Mouse (Mus musculus): ENCODE results near the gene Klhdc4. TPM values are rescaled to one million over a fixed set of nuclear protein-coding genes. Genes with fewer than 3 reads are reported as not detected.
A peak's percentile ranks its signal among the peaks of the same experiment; 100 is the strongest.

The Klhdc4 gene
- 25.7 and 32.3 TPM in 2 replicates for total RNA-seq (2017)

- ATAC-seq (replicated peaks in 1 of 2; ENCODE audit: insufficient read depth in 1 of 2, low FRiP score in 2 of 2, low TSS enrichment in 1 of 2, low read depth in 1 of 2, poor library complexity in 2 of 2, severe bottlenecking in 2 of 2): peak; percentile 96 to 98
These were observed at the start of gene Klhdc4 for GRCm38 (mm10) chr8:121829048-121829776. Gene Klhdc4 (minus strand): TSS chr8:121829569.

GRCm38 (mm10) chr8:121877828-121878480 is 48.6 kb upstream of the Klhdc4 start:
- ATAC-seq (replicated peaks in 1 of 2; ENCODE audit: insufficient read depth in 1 of 2, low FRiP score in 2 of 2, low TSS enrichment in 1 of 2, low read depth in 1 of 2, poor library complexity in 2 of 2, severe bottlenecking in 2 of 2): no peak

- ATAC-seq (replicated peaks in 1 of 2; ENCODE audit: insufficient read depth in 1 of 2, low FRiP score in 2 of 2, low TSS enrichment in 1 of 2, low read depth in 1 of 2, poor library complexity in 2 of 2, severe bottlenecking in 2 of 2): peak; percentile 49 to 53; a peak in 3 of 4 replicates
These were observed 47.8 kb upstream of the Klhdc4 start for GRCm38 (mm10) chr8:121877212-121877611.

GRCm38 (mm10) chr8:121875517-121875916 is 46.1 kb upstream of the Klhdc4 start:
- no peak for ATAC-seq (replicated peaks in 1 of 2; ENCODE audit: insufficient read depth in 1 of 2, low FRiP score in 2 of 2, low TSS enrichment in 1 of 2, low read depth in 1 of 2, poor library complexity in 2 of 2, severe bottlenecking in 2 of 2)

DNA sequence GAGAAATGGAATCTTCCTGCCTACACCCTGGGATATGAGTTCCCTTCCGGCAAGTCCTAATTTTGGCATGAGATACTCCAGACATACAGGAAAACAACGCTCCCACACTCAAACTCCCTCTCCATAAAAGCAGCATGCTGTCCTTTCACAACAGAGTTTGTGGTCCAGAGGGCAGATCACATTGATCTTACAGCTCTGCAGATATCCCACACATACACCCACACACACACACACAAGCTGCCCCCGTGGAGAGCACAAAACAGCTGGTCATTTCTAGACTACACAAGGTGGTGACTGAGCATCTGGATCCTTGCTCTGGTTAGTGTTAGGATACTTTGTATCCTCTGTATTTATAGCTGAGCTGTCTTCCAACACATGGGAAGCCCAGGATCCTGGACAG is 45.7 kb upstream of the Klhdc4 start:
- ATAC-seq (replicated peaks in 1 of 2; ENCODE audit: insufficient read depth in 1 of 2, low FRiP score in 2 of 2, low TSS enrichment in 1 of 2, low read depth in 1 of 2, poor library complexity in 2 of 2, severe bottlenecking in 2 of 2): no peak

DNA sequence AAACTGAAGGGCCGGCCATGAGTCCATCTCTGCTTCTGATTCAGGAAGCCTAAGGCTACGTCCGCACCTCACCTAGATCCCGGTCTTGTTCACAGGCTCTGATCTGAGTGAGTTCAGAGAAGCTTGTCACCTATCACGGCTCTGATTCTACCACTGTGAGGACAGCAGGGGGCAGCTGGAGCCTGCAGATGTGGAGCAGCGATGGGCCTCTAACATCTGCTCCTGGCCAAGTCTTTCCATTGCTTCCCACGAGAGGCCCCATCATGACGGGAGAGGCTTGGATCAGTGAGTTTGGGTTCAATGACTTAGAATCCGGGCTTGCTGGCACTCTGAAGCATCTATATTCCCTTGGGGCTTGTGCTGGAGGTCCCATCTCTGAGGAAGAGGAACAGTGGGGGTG is 44.7 kb upstream of the Klhdc4 start:
- no peak; a peak in 1 of 4 replicates for ATAC-seq (replicated peaks in 1 of 2; ENCODE audit: insufficient read depth in 1 of 2, low FRiP score in 2 of 2, low TSS enrichment in 1 of 2, low read depth in 1 of 2, poor library complexity in 2 of 2, severe bottlenecking in 2 of 2)

- ATAC-seq (replicated peaks in 1 of 2; ENCODE audit: insufficient read depth in 1 of 2, low FRiP score in 2 of 2, low TSS enrichment in 1 of 2, low read depth in 1 of 2, poor library complexity in 2 of 2, severe bottlenecking in 2 of 2): peak in 1 of 2 experiments; percentile 40; a peak in 3 of 4 replicates
These were observed 42.6 kb upstream of the Klhdc4 start for GRCm38 (mm10) chr8:121871833-121872440.

DNA sequence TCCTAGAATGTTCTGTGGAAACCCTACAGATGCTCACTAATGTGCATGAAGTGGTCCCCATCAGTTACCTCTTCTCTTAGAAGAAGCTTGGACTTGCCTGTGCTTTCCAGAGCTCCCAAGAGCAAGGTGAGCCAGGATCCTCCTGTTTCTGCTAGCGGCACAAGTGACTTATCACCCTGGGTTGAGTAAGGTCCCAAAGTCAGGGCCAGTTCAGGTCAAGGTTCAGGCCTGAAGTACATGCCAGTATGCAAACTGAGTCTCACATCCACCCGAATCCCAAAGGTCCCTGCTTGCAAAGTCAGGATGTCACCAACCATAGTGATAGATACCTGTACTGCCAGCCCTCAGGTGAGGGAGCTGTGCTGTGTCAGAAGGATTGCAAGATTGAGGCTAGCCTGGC is 40.8 kb upstream of the Klhdc4 start:
- ATAC-seq (replicated peaks in 1 of 2; ENCODE audit: insufficient read depth in 1 of 2, low FRiP score in 2 of 2, low TSS enrichment in 1 of 2, low read depth in 1 of 2, poor library complexity in 2 of 2, severe bottlenecking in 2 of 2): no peak

- ATAC-seq (replicated peaks in 1 of 2; ENCODE audit: insufficient read depth in 1 of 2, low FRiP score in 2 of 2, low TSS enrichment in 1 of 2, low read depth in 1 of 2, poor library complexity in 2 of 2, severe bottlenecking in 2 of 2): no peak
These were observed 39.5 kb upstream of the Klhdc4 start for GRCm38 (mm10) chr8:121868896-121869295.

- ATAC-seq (replicated peaks in 1 of 2; ENCODE audit: insufficient read depth in 1 of 2, low FRiP score in 2 of 2, low TSS enrichment in 1 of 2, low read depth in 1 of 2, poor library complexity in 2 of 2, severe bottlenecking in 2 of 2): no peak
These were observed 38.8 kb upstream of the Klhdc4 start for GRCm38 (mm10) chr8:121868196-121868595.

GRCm38 (mm10) chr8:121865356-121865755 is 36.0 kb upstream of the Klhdc4 start:
- ATAC-seq (replicated peaks in 1 of 2; ENCODE audit: insufficient read depth in 1 of 2, low FRiP score in 2 of 2, low TSS enrichment in 1 of 2, low read depth in 1 of 2, poor library complexity in 2 of 2, severe bottlenecking in 2 of 2): no peak

GRCm38 (mm10) chr8:121861806-121862548 is 32.6 kb upstream of the Klhdc4 start:
- no peak for ATAC-seq (replicated peaks in 1 of 2; ENCODE audit: insufficient read depth in 1 of 2, low FRiP score in 2 of 2, low TSS enrichment in 1 of 2, low read depth in 1 of 2, poor library complexity in 2 of 2, severe bottlenecking in 2 of 2)

DNA sequence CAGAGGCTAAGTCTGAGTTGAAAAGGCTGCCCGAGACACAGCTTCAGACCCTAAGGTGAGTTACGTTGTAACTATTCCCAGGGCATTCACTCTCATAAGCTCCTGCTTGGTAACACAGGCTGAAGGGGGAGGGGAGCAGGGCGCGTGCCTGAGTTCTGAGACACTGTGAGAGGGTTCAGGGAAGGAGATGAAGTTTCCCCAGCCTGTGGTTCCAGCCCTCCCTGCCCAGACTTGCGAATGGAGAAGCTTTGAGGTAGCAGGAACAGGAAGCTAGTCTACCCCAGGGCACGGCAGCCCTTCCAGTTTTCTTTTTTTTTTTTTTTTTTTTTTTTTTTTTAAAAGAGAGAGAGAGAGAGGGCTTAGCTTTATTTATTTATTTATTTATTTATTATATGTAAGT is 31.9 kb upstream of the Klhdc4 start:
- peak; percentile 85 to 87 for ATAC-seq (replicated peaks in 1 of 2; ENCODE audit: insufficient read depth in 1 of 2, low FRiP score in 2 of 2, low TSS enrichment in 1 of 2, low read depth in 1 of 2, poor library complexity in 2 of 2, severe bottlenecking in 2 of 2)

DNA sequence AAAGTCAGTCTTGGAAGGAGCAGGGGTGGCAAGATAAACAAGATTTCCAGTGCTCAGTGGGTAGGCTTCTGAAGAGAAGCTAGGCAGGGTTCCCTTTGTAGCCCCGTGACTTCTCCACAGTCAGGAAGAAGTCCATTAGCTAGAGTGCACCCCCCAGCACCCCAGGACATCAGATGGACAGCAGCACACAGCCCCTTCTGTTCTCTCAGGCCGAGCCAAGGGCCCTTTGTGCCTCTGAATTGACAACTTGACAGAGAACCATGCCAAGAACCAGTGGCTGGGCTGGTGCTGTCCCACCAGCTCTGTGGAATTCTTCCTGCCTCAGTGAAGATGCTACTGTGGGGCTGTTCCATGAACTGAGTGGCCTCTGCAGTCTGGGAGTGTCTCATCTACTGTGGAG is 28.4 kb upstream of the Klhdc4 start:
- ATAC-seq (replicated peaks in 1 of 2; ENCODE audit: insufficient read depth in 1 of 2, low FRiP score in 2 of 2, low TSS enrichment in 1 of 2, low read depth in 1 of 2, poor library complexity in 2 of 2, severe bottlenecking in 2 of 2): no peak

- no peak for ATAC-seq (replicated peaks in 1 of 2; ENCODE audit: insufficient read depth in 1 of 2, low FRiP score in 2 of 2, low TSS enrichment in 1 of 2, low read depth in 1 of 2, poor library complexity in 2 of 2, severe bottlenecking in 2 of 2)
These were observed 28.0 kb upstream of the Klhdc4 start for GRCm38 (mm10) chr8:121857331-121857730.

- ATAC-seq (replicated peaks in 1 of 2; ENCODE audit: insufficient read depth in 1 of 2, low FRiP score in 2 of 2, low TSS enrichment in 1 of 2, low read depth in 1 of 2, poor library complexity in 2 of 2, severe bottlenecking in 2 of 2): no peak
These were observed 26.8 kb upstream of the Klhdc4 start for GRCm38 (mm10) chr8:121856071-121856746.

DNA sequence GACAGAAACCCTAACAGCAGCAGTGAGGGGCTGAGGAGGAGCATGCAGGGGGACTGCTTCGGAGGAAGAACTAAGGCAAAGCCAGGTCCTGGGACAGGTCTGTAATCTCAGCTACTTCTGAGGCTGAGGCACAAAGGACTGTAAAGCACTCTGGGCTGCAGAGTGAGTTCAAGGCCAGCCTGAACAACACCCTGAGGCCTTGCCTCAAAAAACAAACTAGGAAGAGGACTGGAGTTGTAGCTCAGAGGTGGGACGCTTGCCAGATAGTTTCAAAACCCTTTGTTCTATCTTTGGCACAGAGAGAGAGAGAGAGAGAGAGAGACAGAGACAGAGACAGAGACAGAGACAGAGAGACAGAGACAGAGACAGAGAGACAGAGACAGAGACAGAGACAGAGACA is 24.2 kb upstream of the Klhdc4 start:
- no peak for ATAC-seq (replicated peaks in 1 of 2; ENCODE audit: insufficient read depth in 1 of 2, low FRiP score in 2 of 2, low TSS enrichment in 1 of 2, low read depth in 1 of 2, poor library complexity in 2 of 2, severe bottlenecking in 2 of 2)
